In the genomic region with DNA sequence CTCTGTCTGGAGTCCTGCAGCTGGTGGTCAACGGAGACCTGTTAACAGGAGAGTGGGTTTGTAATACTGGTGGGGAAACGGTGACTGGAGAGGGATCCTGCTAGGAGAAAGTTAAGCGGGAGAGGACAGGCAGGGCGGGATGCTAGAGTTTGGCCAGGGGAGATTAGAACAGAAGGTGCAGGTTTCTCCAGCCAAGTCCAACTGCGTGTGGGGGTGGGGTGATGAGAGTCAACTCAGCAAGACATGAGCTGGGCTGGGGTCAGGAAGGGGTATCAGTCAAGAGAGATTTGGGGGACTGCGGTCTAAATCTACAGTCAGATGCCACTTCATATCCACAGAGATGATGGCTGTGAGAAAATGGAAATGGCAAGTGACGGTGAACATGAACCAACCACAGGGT, we compare ENCODE assay signal across 21 mouse cellular contexts.
"Had no signal": no experiment of that assay in that cellular context is flagged by ENCODE, and none has a peak within 500 bp of the region (broad histone marks: within the 10 kb centered on the region; RNA-seq: fewer than 3 reads in every experiment).

No protein-coding gene starts in this region.

- DNase-seq: heart, postnatal 10 days; heart, postnatal 14 days; heart, postnatal 36 days; heart, postnatal 4 days; kidney, adult 11 months; kidney, adult 18-20 months; kidney, adult 2 months; kidney, adult 8-10 months; kidney, adult 9 months; kidney, postnatal 10 days; kidney, postnatal 14 days; kidney, postnatal 36 days; kidney, postnatal 4 days; layer of hippocampus, adult 9-11 months; layer of hippocampus, postnatal 36 days had no signal

- ATAC-seq: hindbrain, embryonic 16.5 days; hindbrain, postnatal 0 days; inflammation-experienced regulatory T-cells, adult 6 months; intestine, embryonic 15.5 days; intestine, embryonic 16.5 days; intestine, postnatal 0 days had no signal
